Mouse (Mus musculus) MEL (cell line): ENCODE data around the gene Tmed2. TPM values are rescaled to one million over a fixed set of nuclear protein-coding genes. Genes with fewer than 3 reads are reported as not detected.

Source experiments
- DNase-seq: peaks from one replicate; pipeline ENCODE4 v3.0.0; 2011; ENCODE audit warnings: low read depth, low spot score
- H3K27ac ChIP-seq: 2 replicates; pipeline ENCODE4 v1.5.1; 2012; ENCODE audit warnings: low read depth, mild to moderate bottlenecking, control low read depth, low read length, moderate library complexity; ENCODE audit not compliant: control insufficient read depth
- H3K27me3 ChIP-seq, 2 experiments: fragments of 150-350 bp in 1 of 2; sonication (generic) in 1 of 2; 2 replicates each; pipeline ENCODE4 v1.6.1; 2012; ENCODE audit warnings: low read length in 2 of 2, mild to moderate bottlenecking in 2 of 2, improper control_type of control experiment in 1 of 2, moderate library complexity in 1 of 2; ENCODE audit not compliant: insufficient read depth in 2 of 2, control insufficient read depth in 1 of 2
- H3K36me3 ChIP-seq, 2 experiments: 2 replicates each; pipeline ENCODE4 v1.6.1; 2012 to 2014; ENCODE audit warnings: low read length in 2 of 2, improper control_type of control experiment in 1 of 2, inconsistent platforms in 1 of 2, mild to moderate bottlenecking in 1 of 2; ENCODE audit not compliant: insufficient read depth in 2 of 2, control insufficient read depth in 1 of 2
- H3K4me1 ChIP-seq, 2 experiments: fragments of 150-350 bp in 1 of 2; sonication (generic) in 1 of 2; 2 replicates each; pipeline ENCODE4 v1.6.1; 2012; ENCODE audit warnings: low read length in 2 of 2, improper control_type of control experiment in 1 of 2, mild to moderate bottlenecking in 1 of 2; ENCODE audit not compliant: insufficient read depth in 2 of 2, control insufficient read depth in 1 of 2
- H3K4me3 ChIP-seq, 2 experiments: fragments of 150-350 bp in 1 of 2; sonication (generic) in 1 of 2; 2 replicates each; pipeline ENCODE4 v1.5.1; 2012; ENCODE audit warnings: low read depth in 2 of 2, low read length in 2 of 2, mild to moderate bottlenecking in 2 of 2, moderate library complexity in 2 of 2, control low read depth in 1 of 2, improper control_type of control experiment in 1 of 2; ENCODE audit not compliant: control insufficient read depth in 1 of 2, insufficient read depth in 1 of 2
- H3K79me2 ChIP-seq: 2 replicates; pipeline ENCODE4 v1.6.1; 2012; ENCODE audit warnings: mild to moderate bottlenecking, low read length, moderate library complexity; ENCODE audit not compliant: control insufficient read depth, poor library complexity, insufficient read depth
- H3K9ac ChIP-seq: 2 replicates; pipeline ENCODE4 v1.6.1; 2012; ENCODE audit warnings: low read depth, mild to moderate bottlenecking, control low read depth, low read length, moderate library complexity; ENCODE audit not compliant: control insufficient read depth, poor library complexity, severe bottlenecking
- H3K9me3 ChIP-seq: fragments of 150-350 bp; sonication (generic); replicated peaks from 2 replicates; pipeline ENCODE4 v1.6.1; 2012; ENCODE audit warnings: mild to moderate bottlenecking, low read length, improper control_type of control experiment, moderate library complexity; ENCODE audit not compliant: insufficient read depth
- BHLHE40 ChIP-seq: IDR thresholded peaks from 2 replicates; pipeline ENCODE4 v1.6.1; 2012; ENCODE audit warnings: low read depth, mild to moderate bottlenecking, inconsistent platforms, low read length, improper control_type of control experiment, borderline replicate concordance
- CTCF ChIP-seq, 3 experiments: IDR thresholded peaks in 2 of 3; conservative IDR thresholded peaks in 1 of 3; 2 replicates each; pipeline ENCODE4 v1.5.1; 2011 to 2012; ENCODE audit warnings: low read length in 3 of 3, low read depth in 2 of 3, mild to moderate bottlenecking in 2 of 3, improper control_type of control experiment in 1 of 3, inconsistent platforms in 1 of 3, mixed read lengths in 1 of 3, moderate library complexity in 1 of 3; ENCODE audit not compliant: control insufficient read depth in 1 of 3, insufficient read depth in 1 of 3, poor library complexity in 1 of 3, severe bottlenecking in 1 of 3
- E2F4 ChIP-seq: IDR thresholded peaks from 2 replicates; pipeline ENCODE4 v1.6.1; 2011; ENCODE audit warnings: low read depth, low read length, improper control_type of control experiment, borderline replicate concordance
- ELF1 ChIP-seq: IDR thresholded peaks from 2 replicates; pipeline ENCODE4 v1.6.1; 2014; ENCODE audit warnings: low read depth, mild to moderate bottlenecking, inconsistent platforms, low read length, improper control_type of control experiment, moderate library complexity
- EP300 ChIP-seq, 2 experiments: IDR thresholded peaks; 2 replicates each; pipeline ENCODE4 v1.6.1; 2011; ENCODE audit warnings: improper control_type of control experiment in 2 of 2, low read length in 2 of 2, low read depth in 1 of 2, mild to moderate bottlenecking in 1 of 2
- ETS1 ChIP-seq: IDR thresholded peaks from 2 replicates; pipeline ENCODE4 v1.6.1; 2012; ENCODE audit warnings: low read depth, mild to moderate bottlenecking, inconsistent platforms, low read length, improper control_type of control experiment, moderate library complexity
- GATA1 ChIP-seq: IDR thresholded peaks from 2 replicates; pipeline ENCODE4 v1.6.1; 2011; ENCODE audit warnings: low read depth, low read length, improper control_type of control experiment
- HCFC1 ChIP-seq: IDR thresholded peaks from 2 replicates; pipeline ENCODE4 v1.6.1; 2012; ENCODE audit warnings: low read depth, mild to moderate bottlenecking, inconsistent platforms, low read length, improper control_type of control experiment, moderate library complexity
- JUND ChIP-seq: IDR thresholded peaks from 2 replicates; pipeline ENCODE4 v1.6.1; 2011; ENCODE audit warnings: low read depth, mild to moderate bottlenecking, improper control_type of control experiment, low read length
- MAFK ChIP-seq: IDR thresholded peaks from 2 replicates; pipeline ENCODE4 v1.6.1; 2011; ENCODE audit warnings: low read depth, mild to moderate bottlenecking, low read length, improper control_type of control experiment, borderline replicate concordance
- MAZ ChIP-seq: IDR thresholded peaks from 2 replicates; pipeline ENCODE4 v1.6.1; 2012; ENCODE audit warnings: low read depth, mild to moderate bottlenecking, inconsistent platforms, low read length, improper control_type of control experiment
- MXI1 ChIP-seq: IDR thresholded peaks from 2 replicates; pipeline ENCODE4 v1.6.1; 2011; ENCODE audit warnings: mild to moderate bottlenecking, low read depth, low read length, improper control_type of control experiment
- NRF1 ChIP-seq: IDR thresholded peaks from 2 replicates; pipeline ENCODE4 v1.6.1; 2014; ENCODE audit warnings: low read depth, mild to moderate bottlenecking, inconsistent platforms, low read length, improper control_type of control experiment, moderate library complexity; ENCODE audit not compliant: poor library complexity, insufficient read depth, severe bottlenecking
- POLR2A ChIP-seq, 2 experiments: IDR thresholded peaks; 2 replicates each; pipeline ENCODE4 v1.6.1; 2011 to 2012; ENCODE audit warnings: low read length in 2 of 2, mild to moderate bottlenecking in 2 of 2, control low read depth in 1 of 2, improper control_type of control experiment in 1 of 2, low read depth in 1 of 2, moderate library complexity in 1 of 2; ENCODE audit not compliant: control insufficient read depth in 1 of 2, insufficient read depth in 1 of 2, poor library complexity in 1 of 2
- POLR2AphosphoS5 ChIP-seq: IDR thresholded peaks from 2 replicates; pipeline ENCODE4 v1.6.1; 2012; ENCODE audit warnings: low read depth, borderline replicate concordance, mild to moderate bottlenecking, inconsistent platforms, low read length, moderate library complexity, mixed read lengths
- RAD21 ChIP-seq: IDR thresholded peaks from 2 replicates; pipeline ENCODE4 v1.6.1; 2011; ENCODE audit warnings: mild to moderate bottlenecking, low read depth, low read length, improper control_type of control experiment
- RCOR1 ChIP-seq: IDR thresholded peaks from 2 replicates; pipeline ENCODE4 v1.6.1; 2012; ENCODE audit warnings: low read depth, mild to moderate bottlenecking, inconsistent platforms, low read length, improper control_type of control experiment
- SIN3A ChIP-seq: IDR thresholded peaks from 2 replicates; pipeline ENCODE4 v1.6.1; 2012; ENCODE audit warnings: low read length, improper control_type of control experiment, inconsistent platforms
- TAL1 ChIP-seq: IDR thresholded peaks from 2 replicates; pipeline ENCODE4 v1.6.1; 2012; ENCODE audit warnings: mild to moderate bottlenecking, inconsistent platforms, low read length, moderate library complexity, mixed read lengths
- TCF12 ChIP-seq: IDR thresholded peaks from 2 replicates; pipeline ENCODE4 v1.6.1; 2014; ENCODE audit warnings: low read depth, mild to moderate bottlenecking, inconsistent platforms, low read length, improper control_type of control experiment, moderate library complexity
- UBTF ChIP-seq: IDR thresholded peaks from 2 replicates; pipeline ENCODE4 v1.6.1; 2012; ENCODE audit warnings: low read depth, mild to moderate bottlenecking, inconsistent platforms, low read length, improper control_type of control experiment, moderate library complexity, borderline replicate concordance; ENCODE audit not compliant: insufficient read depth
- USF1 ChIP-seq: IDR thresholded peaks from 2 replicates; pipeline ENCODE4 v1.6.1; 2014; ENCODE audit warnings: low read depth, mild to moderate bottlenecking, inconsistent platforms, low read length, improper control_type of control experiment, moderate library complexity
- ZC3H11A ChIP-seq: IDR thresholded peaks from 2 replicates; pipeline ENCODE4 v1.6.1; 2012; ENCODE audit warnings: low read depth, mild to moderate bottlenecking, inconsistent platforms, low read length, improper control_type of control experiment
- ZKSCAN1 ChIP-seq: IDR thresholded peaks from 2 replicates; pipeline ENCODE4 v1.6.1; 2012; ENCODE audit warnings: low read depth, mild to moderate bottlenecking, inconsistent platforms, low read length, improper control_type of control experiment, moderate library complexity
- ZMIZ1 ChIP-seq: IDR thresholded peaks from 2 replicates; pipeline ENCODE4 v1.6.1; 2012; ENCODE audit warnings: low read depth, mild to moderate bottlenecking, inconsistent platforms, low read length, improper control_type of control experiment, moderate library complexity
- ZNF384 ChIP-seq: IDR thresholded peaks from 2 replicates; pipeline ENCODE4 v1.6.1; 2012; ENCODE audit warnings: low read depth, mild to moderate bottlenecking, inconsistent platforms, low read length, improper control_type of control experiment
- polyA plus RNA-seq, 2 experiments: library from polyadenylated mRNA; stranded (reverse) in 1 of 2; unstranded in 1 of 2; fragments of >175 nt in 1 of 2; fragments of >200 nt in 1 of 2; gene quantifications; 2 replicates each; pipeline versions ENCODE4 v1.2.1 to v1.2.4; 2012; ENCODE audit warnings: low replicate concordance in 2 of 2, low read depth in 1 of 2; ENCODE audit not compliant: insufficient read length in 2 of 2, insufficient read depth in 1 of 2, missing spikeins in 1 of 2
- total RNA-seq: library from RNA; depleted of rRNA; stranded (reverse); fragments of 300-350 nt; gene quantifications from 2 replicates; pipeline ENCODE4 v1.2.3, GENCODE M21; 2012

Tmed2 gene
- total and polyA plus RNA-seq, 3 experiments = 245 to 252 TPM; not detected in 1

GRCm38 (mm10) chr5:124535016-124535415 is 5.5 kb upstream of the Tmed2 start (continued):
- TF ChIP-seq EP300 (IDR thresholded peaks at IDR 0.05; ENCODE audit: low read depth in 1 of 2, low read length in 2 of 2) = peak; percentile 63 to 78
- no peak for TF ChIP-seq ELF1
- no peak for TF ChIP-seq BHLHE40
- TF ChIP-seq RCOR1 = no peak
- no peak for TF ChIP-seq ZKSCAN1
- no peak for TF ChIP-seq MXI1
- no peak for TF ChIP-seq POLR2AphosphoS5
- no peak for TF ChIP-seq TAL1
- TF ChIP-seq, all 39 proteins: peak for 7

GRCm38 (mm10) chr5:124536776-124537175 is 3.7 kb upstream of the Tmed2 start:
- Histone ChIP-seq H3K36me3 (peaks cover 0 to 8% of the 10 kb centered on the region in 2 experiments; a peak in 2 of 4 replicates), H3K9me3 (no peaks in the 10 kb centered on the region), H3K27me3 (no peaks in the 10 kb centered on the region), H3K4me3 (no peak overlapping the region), H3K79me2 (peaks cover 10% of the 10 kb centered on the region), H3K4me1 (peaks cover 15 to 16% of the 10 kb centered on the region in 2 experiments), H3K27ac (no peak overlapping the region), H3K9ac (no peak overlapping the region)
- no peak for DNase-seq
- no peak for TF ChIP-seq E2F4
- TF ChIP-seq ZC3H11A = no peak
- no peak for TF ChIP-seq RAD21
- no peak for TF ChIP-seq GATA1
- TF ChIP-seq POLR2A (IDR thresholded peaks at IDR 0.05; ENCODE audit: control insufficient read depth in 1 of 2, insufficient read depth in 1 of 2, low read depth in 1 of 2, low read length in 2 of 2, poor library complexity in 1 of 2) = no peak
- no peak for TF ChIP-seq MAFK
- TF ChIP-seq ETS1 = no peak
- no peak for TF ChIP-seq MAZ

- no peaks in the 10 kb centered on the region for H3K9me3 ChIP-seq
- H3K36me3 ChIP-seq = peaks cover 9 to 23% of the 10 kb centered on the region in 2 experiments
- no peaks in the 10 kb centered on the region for H3K27me3 ChIP-seq
- no peak overlapping the region for H3K4me3 ChIP-seq
- peak; percentile 83 for DNase-seq
- H3K4me1 ChIP-seq = peaks cover 15 to 21% of the 10 kb centered on the region in 2 experiments
- peaks cover 26% of the 10 kb centered on the region for H3K79me2 ChIP-seq
- no peak overlapping the region for H3K27ac ChIP-seq
- H3K9ac ChIP-seq = no peak overlapping the region
- TF ChIP-seq MAFK = no peak
- peak; percentile 36 to 85 (median 49) for TF ChIP-seq CTCF (IDR thresholded peaks at IDR 0.05 in 2 of 3, conservative IDR thresholded peaks at IDR 0.05 in 1 of 3; ENCODE audit: control insufficient read depth in 1 of 3, insufficient read depth in 1 of 3, low read depth in 2 of 3, low read length in 3 of 3, poor library complexity in 1 of 3, severe bottlenecking in 1 of 3)
- TF ChIP-seq MXI1 = no peak
- TF ChIP-seq ZC3H11A = peak; percentile 80
- 0 out of 2 replicates have a peak, but pooled peaks have one; percentile 18 for TF ChIP-seq ZNF384
- TF ChIP-seq RAD21 = peak; percentile 84
- TF ChIP-seq EP300 (IDR thresholded peaks at IDR 0.05; ENCODE audit: low read depth in 1 of 2, low read length in 2 of 2) = no peak
- no peak for TF ChIP-seq HCFC1
- TF ChIP-seq NRF1 = no peak
- TF ChIP-seq USF1 = 0 out of 2 replicates have a peak, but pooled peaks have one; percentile 11
- no peak for TF ChIP-seq UBTF
- no peak for TF ChIP-seq JUND
- no peak for TF ChIP-seq TCF12
- TF ChIP-seq TAL1 = no peak
- no peak for TF ChIP-seq ZKSCAN1
- TF ChIP-seq ZMIZ1 = no peak
- 0 out of 2 replicates have a peak, but pooled peaks have one; percentile 38 for TF ChIP-seq SIN3A
Measured at GRCm38 (mm10) chr5:124538813-124539792, 1.4 kb upstream of the Tmed2 start.
